Mouse (Mus musculus) CH12.LX (cell line): ENCODE measurements around the gene Oosp2. TPM values are rescaled to one million over a fixed set of nuclear protein-coding genes. Genes with fewer than 3 reads are reported as not detected.

Experiments
- DNase-seq: peaks from one replicate; pipeline ENCODE4 v3.0.0-alpha.2; 2013; ENCODE audit errors: extremely low read depth
- H3K27ac ChIP-seq: 2 replicates; pipeline ENCODE4 v1.5.1; 2012; ENCODE audit warnings: low read depth, mild to moderate bottlenecking, control low read depth, moderate library complexity; ENCODE audit not compliant: insufficient read depth
- H3K27me3 ChIP-seq: replicated peaks from 2 replicates; pipeline ENCODE3; 2012; ENCODE audit warnings: inconsistent platforms
- H3K36me3 ChIP-seq, 2 experiments: replicated peaks in 1 of 2; 2 replicates each; pipeline versions ENCODE3 to v1.6.1; 2012; ENCODE audit warnings: inconsistent platforms in 1 of 2, low read length in 1 of 2, mild to moderate bottlenecking in 1 of 2, mixed read lengths in 1 of 2, moderate library complexity in 1 of 2; ENCODE audit not compliant: control insufficient read depth in 1 of 2, insufficient read depth in 1 of 2
- H3K4me1 ChIP-seq, 2 experiments: 2 replicates each; pipeline ENCODE4 v1.6.1; 2012; ENCODE audit warnings: inconsistent platforms in 1 of 2, moderate library complexity in 1 of 2; ENCODE audit not compliant: insufficient read depth in 2 of 2, control insufficient read depth in 1 of 2
- H3K4me2 ChIP-seq: 2 replicates; pipeline ENCODE4 v1.6.1; 2012; ENCODE audit warnings: low read depth, mild to moderate bottlenecking, control low read depth; ENCODE audit not compliant: poor library complexity, insufficient read depth, severe bottlenecking
- H3K4me3 ChIP-seq, 3 experiments: fragments of 150-350 bp in 1 of 3; sonication (generic) in 1 of 3; replicated peaks in 1 of 3; 2 replicates each; pipeline versions ENCODE3 to v1.5.1; 2011 to 2012; ENCODE audit warnings: low read depth in 2 of 3, low read length in 2 of 3, mild to moderate bottlenecking in 2 of 3, moderate library complexity in 2 of 3, control low read depth in 1 of 3, improper control_type of control experiment in 1 of 3, inconsistent platforms in 1 of 3, mixed read lengths in 1 of 3; ENCODE audit not compliant: poor library complexity in 1 of 3
- H3K79me2 ChIP-seq: replicated peaks from 2 replicates; pipeline ENCODE4 v1.6.1; 2012; ENCODE audit warnings: mild to moderate bottlenecking, moderate library complexity; ENCODE audit not compliant: control insufficient read depth, poor library complexity, insufficient read depth, severe bottlenecking; ENCODE audit errors: extremely low read depth
- H3K9ac ChIP-seq: 2 replicates; pipeline ENCODE4 v1.6.1; 2012; ENCODE audit warnings: low read depth, mild to moderate bottlenecking, control low read depth, moderate library complexity; ENCODE audit not compliant: insufficient read depth
- H3K9me3 ChIP-seq: replicated peaks from 2 replicates; pipeline ENCODE3; 2012; ENCODE audit warnings: low read length, inconsistent platforms, mixed read lengths
- CHD1 ChIP-seq: IDR thresholded peaks from 2 replicates; pipeline ENCODE4 v1.6.1; 2012; ENCODE audit warnings: low read depth, low read length, improper control_type of control experiment, inconsistent platforms
- CHD2 ChIP-seq: IDR thresholded peaks from 2 replicates; pipeline ENCODE4 v1.6.1; 2011; ENCODE audit warnings: low read length, improper control_type of control experiment
- CTCF ChIP-seq, 2 experiments: IDR thresholded peaks in 1 of 2; conservative IDR thresholded peaks in 1 of 2; 2 replicates each; pipeline ENCODE4 v1.5.1; 2011 to 2012; ENCODE audit warnings: low read depth in 2 of 2, low read length in 2 of 2, improper control_type of control experiment in 1 of 2, inconsistent platforms in 1 of 2, mild to moderate bottlenecking in 1 of 2, moderate library complexity in 1 of 2
- HCFC1 ChIP-seq: IDR thresholded peaks from 2 replicates; pipeline ENCODE4 v1.6.1; 2012; ENCODE audit warnings: low read depth, mild to moderate bottlenecking, inconsistent platforms, low read length, improper control_type of control experiment
- JUND ChIP-seq: conservative IDR thresholded peaks from 2 replicates; pipeline ENCODE4 v1.6.1; 2011; ENCODE audit warnings: low read depth, low read length, improper control_type of control experiment
- KAT2A ChIP-seq: IDR thresholded peaks from 2 replicates; pipeline ENCODE4 v1.6.1; 2012; ENCODE audit warnings: low read length, improper control_type of control experiment, inconsistent platforms; ENCODE audit not compliant: insufficient replicate concordance
- MAFK ChIP-seq: IDR thresholded peaks from 2 replicates; pipeline ENCODE4 v1.6.1; 2011; ENCODE audit warnings: low read length, improper control_type of control experiment; ENCODE audit not compliant: insufficient replicate concordance
- MAX ChIP-seq: IDR thresholded peaks from 2 replicates; pipeline ENCODE4 v1.6.1; 2011; ENCODE audit warnings: low read length, improper control_type of control experiment
- MAZ ChIP-seq: IDR thresholded peaks from 2 replicates; pipeline ENCODE4 v1.6.1; 2012; ENCODE audit warnings: low read depth, mild to moderate bottlenecking, inconsistent platforms, low read length, improper control_type of control experiment, moderate library complexity
- MEF2A ChIP-seq: IDR thresholded peaks from 2 replicates; pipeline ENCODE4 v1.6.1; 2014; ENCODE audit warnings: low read depth, mild to moderate bottlenecking, inconsistent platforms, low read length, improper control_type of control experiment, borderline replicate concordance
- MXI1 ChIP-seq: IDR thresholded peaks from 2 replicates; pipeline ENCODE4 v1.6.1; 2011; ENCODE audit warnings: mild to moderate bottlenecking, low read depth, low read length, improper control_type of control experiment
- MYC ChIP-seq: IDR thresholded peaks from 2 replicates; pipeline ENCODE4 v1.6.1; 2011; ENCODE audit warnings: low read depth, mild to moderate bottlenecking, improper control_type of control experiment, low read length
- NELFE ChIP-seq: IDR thresholded peaks from 2 replicates; pipeline ENCODE4 v1.6.1; 2011; ENCODE audit warnings: low read depth, low read length, improper control_type of control experiment
- NRF1 ChIP-seq: IDR thresholded peaks from 2 replicates; pipeline ENCODE4 v1.6.1; 2014; ENCODE audit warnings: low read depth, mild to moderate bottlenecking, inconsistent platforms, low read length, improper control_type of control experiment, moderate library complexity
- POLR2AphosphoS2 ChIP-seq: IDR thresholded peaks from 2 replicates; pipeline ENCODE4 v1.6.1; 2011; ENCODE audit warnings: low read depth, low read length, improper control_type of control experiment
- RAD21 ChIP-seq: IDR thresholded peaks from 2 replicates; pipeline ENCODE4 v1.6.1; 2011; ENCODE audit warnings: low read depth, mild to moderate bottlenecking, low read length, improper control_type of control experiment, moderate library complexity
- RCOR1 ChIP-seq: conservative IDR thresholded peaks from 2 replicates; pipeline ENCODE4 v1.6.1; 2012; ENCODE audit warnings: low read depth, mild to moderate bottlenecking, inconsistent platforms, low read length, improper control_type of control experiment
- SIN3A ChIP-seq: IDR thresholded peaks from 2 replicates; pipeline ENCODE4 v1.6.1; 2012; ENCODE audit warnings: low read length, improper control_type of control experiment, inconsistent platforms
- UBTF ChIP-seq: IDR thresholded peaks from 2 replicates; pipeline ENCODE4 v1.6.1; 2012; ENCODE audit warnings: low read depth, mild to moderate bottlenecking, inconsistent platforms, low read length, improper control_type of control experiment, moderate library complexity
- USF1 ChIP-seq: IDR thresholded peaks from 2 replicates; pipeline ENCODE4 v1.6.1; 2014; ENCODE audit warnings: low read depth, mild to moderate bottlenecking, inconsistent platforms, low read length, improper control_type of control experiment
- USF2 ChIP-seq: conservative IDR thresholded peaks from 2 replicates; pipeline ENCODE4 v1.6.1; 2011; ENCODE audit warnings: low read depth, low read length, improper control_type of control experiment
- ZMIZ1 ChIP-seq: IDR thresholded peaks from 2 replicates; pipeline ENCODE4 v1.6.1; 2012; ENCODE audit warnings: low read depth, mild to moderate bottlenecking, inconsistent platforms, low read length, improper control_type of control experiment
- dilution Hi-C: fragments of 300-500 bp; cut with MboI; formaldehyde crosslinking; loops from 2 replicates; pipeline ENCODE4 v1.14.3; 2020; ENCODE audit warnings: low sequenced_read_pairs; ENCODE audit not compliant: extremely low pct_unique_long_range_greater_than_20kb, extremely low pct_ligation_motif_present
- in situ Hi-C: fragments of 300-500 bp; cut with MboI; formaldehyde crosslinking; loops from 3 replicates; pipeline ENCODE4 v1.14.3; 2019; ENCODE audit warnings: low sequenced_read_pairs, low pct_ligation_motif_present, low pct_unique_long_range_greater_than_20kb, mixed read lengths
- polyA plus RNA-seq: library from polyadenylated mRNA; unstranded; fragments of >175 nt; gene quantifications from 2 replicates; pipeline ENCODE4 v1.2.1, GENCODE M21; 2012; ENCODE audit warnings: low read depth; ENCODE audit not compliant: insufficient read length
- total RNA-seq, 2 experiments: library from RNA; depleted of rRNA; stranded (reverse); fragments of 300-350 nt in 1 of 2; fragments of >200 nt in 1 of 2; gene quantifications; 2 replicates each; pipeline ENCODE4 v1.2.3; 2012 to 2014

Gene Oosp2
- total and polyA plus RNA-seq, 3 experiments: 2.6 to 8.1 (median 5.2) TPM

GRCm38 (mm10) chr19:11617983-11618382 is 42.4 kb downstream of the Oosp2 start:
- no peak overlapping the region for H3K9ac ChIP-seq
- TF ChIP-seq CHD1 (no peak), NELFE (no peak), MAX (no peak), MAFK (no peak), USF1 (no peak), POLR2AphosphoS2 (no peak), MYC (no peak), JUND (no peak), MAZ (no peak), RAD21 (no peak), CTCF (conservative IDR thresholded peaks at IDR 0.05 in 1 of 2, IDR thresholded peaks at IDR 0.05 in 1 of 2; ENCODE audit: low read depth in 2 of 2, low read length in 2 of 2) (no peak), RCOR1 (no peak)
- TF ChIP-seq, all 38 proteins: peak for 0
- H3K4me1 ChIP-seq: peaks cover 0 to 4% of the 10 kb centered on the region in 2 experiments; a peak in 1 of 4 replicates

GRCm38 (mm10) chr19:11614805-11615204 is 45.6 kb downstream of the Oosp2 start:
- TF ChIP-seq CHD2 (no peak), UBTF (no peak), KAT2A (no peak), MEF2A (no peak), SIN3A (no peak), HCFC1 (no peak), USF1 (no peak), RAD21 (no peak), MXI1 (no peak), MYC (no peak), ZMIZ1 (no peak), USF2 (no peak), MAFK (no peak), NRF1 (no peak)
- peaks cover 0 to 13% of the 10 kb centered on the region in 2 experiments; a peak in 2 of 4 replicates for H3K4me1 ChIP-seq
- no peak overlapping the region for H3K4me3 ChIP-seq
- H3K79me2 ChIP-seq: no peaks in the 10 kb centered on the region
- no peak overlapping the region for H3K4me2 ChIP-seq
- no peak overlapping the region for H3K9ac ChIP-seq
- no peaks in the 10 kb centered on the region for H3K27me3 ChIP-seq
- H3K36me3 ChIP-seq: no peaks in the 10 kb centered on the region
- no peak for DNase-seq
- in situ Hi-C loops: loop anchor here (10.0 to 25.0 kb wide), 3 partner anchors 80 to 578 kb away; partner anchors contain the start of genes Oosp1, Oosp3 and Osbp
- dilution Hi-C loops: no loop called here
- H3K9me3 ChIP-seq: no peaks in the 10 kb centered on the region
- no peak overlapping the region for H3K27ac ChIP-seq

More at GRCm38 (mm10) chr19:11617983-11618382, 42.4 kb downstream of the Oosp2 start:
- in situ Hi-C loops: loop anchor here (10.0 to 25.0 kb wide), 3 partner anchors 77 to 581 kb away; partner anchors contain the start of genes Oosp1, Oosp3 and Osbp
- dilution Hi-C loops: no loop called here
- H3K36me3 ChIP-seq: no peaks in the 10 kb centered on the region
- no peak for DNase-seq
- H3K4me3 ChIP-seq: no peak overlapping the region
- H3K4me2 ChIP-seq: no peak overlapping the region; the same call in 1 of the 2 replicates
- H3K27ac ChIP-seq: no peak overlapping the region
- no peaks in the 10 kb centered on the region for H3K79me2 ChIP-seq
- no peaks in the 10 kb centered on the region for H3K9me3 ChIP-seq
- no peaks in the 10 kb centered on the region for H3K27me3 ChIP-seq
